Mouse (Mus musculus): ENCODE results near the gene Vwa1. TPM values are rescaled to one million over a fixed set of nuclear protein-coding genes. Genes with fewer than 3 reads are reported as not detected.
"Not testable (repeated sequence)": the region's sequence is repeated elsewhere in the genome, so short reads cannot be mapped to it uniquely, and the experiment has no call there.

Gene Vwa1
- total and polyA plus RNA-seq, 3 experiments: 0.13 to 1.8 (median 0.15) TPM

GRCm38 (mm10) chr4:155744474-155744873 lies 30.0 kb downstream of the Vwa1 start:
- H3K27ac ChIP-seq (ENCODE audit: insufficient read depth, low read depth): no peak overlapping the region
- TF ChIP-seq TBP (conservative IDR thresholded peaks at IDR 0.05; ENCODE audit: low read depth, low read length): no peak
- TF ChIP-seq E2F4 (IDR thresholded peaks at IDR 0.05; ENCODE audit: insufficient replicate concordance, low read depth, low read length): no peak
- no peak for TF ChIP-seq RAD21 (IDR thresholded peaks at IDR 0.05; ENCODE audit: low read depth, low read length)
- no peak for TF ChIP-seq MEF2A (IDR thresholded peaks at IDR 0.05; ENCODE audit: borderline replicate concordance, low read depth, low read length)
- TF ChIP-seq ZKSCAN1 (IDR thresholded peaks at IDR 0.05; ENCODE audit: borderline replicate concordance, low read depth, low read length): no peak
- no peak for TF ChIP-seq POLR2A (IDR thresholded peaks at IDR 0.05; ENCODE audit: low read depth, low read length)
- TF ChIP-seq HCFC1 (IDR thresholded peaks at IDR 0.05; ENCODE audit: low read depth, low read length): no peak
- no peak for TF ChIP-seq SMC3 (IDR thresholded peaks at IDR 0.05; ENCODE audit: low read depth, low read length)
- no peak for TF ChIP-seq NELFE (IDR thresholded peaks at IDR 0.05; ENCODE audit: low read depth, low read length)
- TF ChIP-seq USF2 (conservative IDR thresholded peaks at IDR 0.05; ENCODE audit: low read depth, low read length): no peak
- no peak overlapping the region for H3K4me3 ChIP-seq (replicated peaks in 1 of 3; ENCODE audit: low read depth in 2 of 3, low read length in 2 of 3, poor library complexity in 1 of 3)
- no peaks in the 10 kb centered on the region for H3K27me3 ChIP-seq (replicated peaks)
- no peak for DNase-seq (ENCODE audit: extremely low read depth)
- no peaks in the 10 kb centered on the region for H3K9me3 ChIP-seq (replicated peaks; ENCODE audit: low read length)
- 0 out of 2 replicates have a peak, but pooled peaks cover 4% of the 10 kb centered on the region for H3K79me2 ChIP-seq (replicated peaks; ENCODE audit: control insufficient read depth, extremely low read depth, insufficient read depth, poor library complexity, severe bottlenecking)
- no peaks in the 10 kb centered on the region for H3K4me1 ChIP-seq (ENCODE audit: control insufficient read depth in 1 of 2, insufficient read depth in 2 of 2)
- peaks cover 87 to 98% of the 10 kb centered on the region in 2 experiments for H3K36me3 ChIP-seq (replicated peaks in 1 of 2; ENCODE audit: control insufficient read depth in 1 of 2, insufficient read depth in 1 of 2, low read length in 1 of 2)
- no peak overlapping the region for H3K4me2 ChIP-seq (ENCODE audit: insufficient read depth, low read depth, poor library complexity, severe bottlenecking)
- in situ Hi-C loops (cut with MboI; ENCODE audit: low pct_ligation_motif_present, low pct_unique_long_range_greater_than_20kb, low sequenced_read_pairs) (no loop called here), dilution Hi-C loops (cut with MboI; ENCODE audit: extremely low pct_ligation_motif_present, extremely low pct_unique_long_range_greater_than_20kb, low sequenced_read_pairs) (no loop called here)
- H3K9ac ChIP-seq (ENCODE audit: insufficient read depth, low read depth): no peak overlapping the region

GRCm38 (mm10) chr4:155742684-155743083 lies 31.8 kb downstream of the Vwa1 start:
- no peaks in the 10 kb centered on the region for H3K9me3 ChIP-seq (replicated peaks; ENCODE audit: low read length)
- 0 out of 2 replicates have a peak, but pooled peaks cover 4% of the 10 kb centered on the region for H3K79me2 ChIP-seq (replicated peaks; ENCODE audit: control insufficient read depth, extremely low read depth, insufficient read depth, poor library complexity, severe bottlenecking)
- H3K36me3 ChIP-seq (replicated peaks in 1 of 2; ENCODE audit: control insufficient read depth in 1 of 2, insufficient read depth in 1 of 2, low read length in 1 of 2): peaks cover 75 to 93% of the 10 kb centered on the region in 2 experiments
- in situ Hi-C loops (cut with MboI; ENCODE audit: low pct_ligation_motif_present, low pct_unique_long_range_greater_than_20kb, low sequenced_read_pairs) (no loop called here), dilution Hi-C loops (cut with MboI; ENCODE audit: extremely low pct_ligation_motif_present, extremely low pct_unique_long_range_greater_than_20kb, low sequenced_read_pairs) (no loop called here)
- H3K27me3 ChIP-seq (replicated peaks): no peaks in the 10 kb centered on the region
- no peak overlapping the region for H3K4me3 ChIP-seq (replicated peaks in 1 of 3; ENCODE audit: low read depth in 2 of 3, low read length in 2 of 3, poor library complexity in 1 of 3)
- H3K4me2 ChIP-seq (ENCODE audit: insufficient read depth, low read depth, poor library complexity, severe bottlenecking): no peak overlapping the region
- peaks cover 0 to 14% of the 10 kb centered on the region in 2 experiments; a peak in 1 of 4 replicates for H3K4me1 ChIP-seq (ENCODE audit: control insufficient read depth in 1 of 2, insufficient read depth in 2 of 2)
- no peak for TF ChIP-seq GABPA (IDR thresholded peaks at IDR 0.05; ENCODE audit: insufficient replicate concordance, low read depth, low read length)
- no peak for TF ChIP-seq TCF12 (IDR thresholded peaks at IDR 0.05; ENCODE audit: low read depth, low read length)
- no peak for TF ChIP-seq MYC (IDR thresholded peaks at IDR 0.05; ENCODE audit: low read depth, low read length)
- TF ChIP-seq ELF1 (IDR thresholded peaks at IDR 0.05; ENCODE audit: low read depth, low read length): no peak
- no peak for TF ChIP-seq CTCF (conservative IDR thresholded peaks at IDR 0.05 in 1 of 2, IDR thresholded peaks at IDR 0.05 in 1 of 2; ENCODE audit: low read depth in 2 of 2, low read length in 2 of 2)
- TF ChIP-seq ETS1 (conservative IDR thresholded peaks at IDR 0.05; ENCODE audit: low read depth, low read length): no peak
- no peak for TF ChIP-seq ZMIZ1 (IDR thresholded peaks at IDR 0.05; ENCODE audit: low read depth, low read length)
- TF ChIP-seq IRF4 (IDR thresholded peaks at IDR 0.05; ENCODE audit: low read depth, low read length): no peak
- TF ChIP-seq HCFC1 (IDR thresholded peaks at IDR 0.05; ENCODE audit: low read depth, low read length): no peak
- TF ChIP-seq USF2 (conservative IDR thresholded peaks at IDR 0.05; ENCODE audit: low read depth, low read length): no peak
- no peak for TF ChIP-seq POLR2A (IDR thresholded peaks at IDR 0.05; ENCODE audit: low read depth, low read length)
- TF ChIP-seq ZKSCAN1 (IDR thresholded peaks at IDR 0.05; ENCODE audit: borderline replicate concordance, low read depth, low read length): no peak
- TF ChIP-seq MXI1 (IDR thresholded peaks at IDR 0.05; ENCODE audit: low read depth, low read length): no peak
- TF ChIP-seq PAX5 (IDR thresholded peaks at IDR 0.05; ENCODE audit: low read length): no peak
- TF ChIP-seq CHD2 (IDR thresholded peaks at IDR 0.05; ENCODE audit: low read length): no peak
- TF ChIP-seq RCOR1 (conservative IDR thresholded peaks at IDR 0.05; ENCODE audit: low read depth, low read length): no peak
- no peak for TF ChIP-seq USF1 (IDR thresholded peaks at IDR 0.05; ENCODE audit: low read depth, low read length)
- H3K9ac ChIP-seq (ENCODE audit: insufficient read depth, low read depth): no peak overlapping the region
- H3K27ac ChIP-seq (ENCODE audit: insufficient read depth, low read depth): no peak overlapping the region
- no peak for DNase-seq (ENCODE audit: extremely low read depth)

- H3K27me3 ChIP-seq (replicated peaks); dilution Hi-C loops (cut with MboI; ENCODE audit: extremely low pct_ligation_motif_present, extremely low pct_unique_long_range_greater_than_20kb, low sequenced_read_pairs); in situ Hi-C loops (cut with MboI; ENCODE audit: low pct_ligation_motif_present, low pct_unique_long_range_greater_than_20kb, low sequenced_read_pairs); H3K9ac ChIP-seq (ENCODE audit: insufficient read depth, low read depth); H3K4me3 ChIP-seq (replicated peaks in 1 of 3; ENCODE audit: low read depth in 2 of 3, low read length in 2 of 3, poor library complexity in 1 of 3); H3K79me2 ChIP-seq (replicated peaks; ENCODE audit: control insufficient read depth, extremely low read depth, insufficient read depth, poor library complexity, severe bottlenecking); H3K9me3 ChIP-seq (replicated peaks; ENCODE audit: low read length); H3K27ac ChIP-seq (ENCODE audit: insufficient read depth, low read depth); H3K4me2 ChIP-seq (ENCODE audit: insufficient read depth, low read depth, poor library complexity, severe bottlenecking); DNase-seq (ENCODE audit: extremely low read depth): not testable (repeated sequence)
- peaks cover 4 to 19% of the 10 kb centered on the region in 2 experiments for H3K4me1 ChIP-seq (ENCODE audit: control insufficient read depth in 1 of 2, insufficient read depth in 2 of 2)
- peaks cover 64 to 86% of the 10 kb centered on the region in 2 experiments for H3K36me3 ChIP-seq (replicated peaks in 1 of 2; ENCODE audit: control insufficient read depth in 1 of 2, insufficient read depth in 1 of 2, low read length in 1 of 2)
Observed at GRCm38 (mm10) chr4:155740681-155741080, 33.8 kb downstream of the Vwa1 start.

Measured in CH12.LX (cell line).